Mouse (Mus musculus): ENCODE data around the gene Tlx1. TPM values are rescaled to one million over a fixed set of nuclear protein-coding genes. Genes with fewer than 3 reads are reported as not detected.
A peak's percentile ranks its signal among the peaks of the same experiment; 100 is the strongest.

The Tlx1 gene
- polyA plus RNA-seq, 1 experiment from 2014 or later = 6.5 TPM

DNA sequence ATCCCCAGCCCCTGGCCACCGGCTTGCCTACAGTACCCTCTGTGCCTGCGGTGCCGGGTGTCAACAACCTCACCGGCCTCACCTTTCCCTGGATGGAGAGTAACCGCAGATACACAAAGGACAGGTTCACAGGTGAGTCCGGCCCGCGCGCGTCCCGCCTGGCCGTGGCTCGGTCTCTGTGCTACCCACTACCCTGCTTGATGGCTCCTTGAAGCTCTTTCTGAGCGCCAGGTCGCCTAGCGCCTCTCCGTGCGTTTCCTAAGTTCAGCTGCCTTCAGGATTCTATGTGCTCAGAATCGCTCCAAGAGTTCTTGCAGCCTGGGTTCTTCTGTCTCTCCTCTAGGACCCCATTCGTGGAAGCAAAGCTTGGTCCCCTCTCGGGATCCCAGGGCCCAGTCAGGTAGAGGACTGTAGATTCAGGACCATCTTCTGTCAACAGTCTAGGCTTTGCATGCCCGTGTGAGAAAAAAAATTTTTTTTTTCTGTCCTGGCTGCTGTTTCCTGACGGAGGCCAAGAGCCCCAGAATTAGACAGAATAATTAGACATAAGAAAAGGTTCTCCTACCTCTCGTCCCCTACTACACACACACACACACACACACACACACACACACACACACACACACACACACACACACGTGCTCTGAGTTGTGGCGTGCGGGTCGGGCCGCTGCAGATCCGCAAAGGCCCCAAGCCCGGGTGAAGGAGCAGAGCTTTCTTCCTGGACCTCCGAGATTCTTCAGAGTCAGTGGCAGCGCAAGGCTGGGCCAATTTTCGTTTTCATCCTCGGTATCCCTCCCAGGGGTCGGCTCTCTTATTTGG, 1.1 kb downstream of the Tlx1 start:
- H3K9me3 ChIP-seq (replicated peaks) = no peaks in the 10 kb centered on the region

DNA sequence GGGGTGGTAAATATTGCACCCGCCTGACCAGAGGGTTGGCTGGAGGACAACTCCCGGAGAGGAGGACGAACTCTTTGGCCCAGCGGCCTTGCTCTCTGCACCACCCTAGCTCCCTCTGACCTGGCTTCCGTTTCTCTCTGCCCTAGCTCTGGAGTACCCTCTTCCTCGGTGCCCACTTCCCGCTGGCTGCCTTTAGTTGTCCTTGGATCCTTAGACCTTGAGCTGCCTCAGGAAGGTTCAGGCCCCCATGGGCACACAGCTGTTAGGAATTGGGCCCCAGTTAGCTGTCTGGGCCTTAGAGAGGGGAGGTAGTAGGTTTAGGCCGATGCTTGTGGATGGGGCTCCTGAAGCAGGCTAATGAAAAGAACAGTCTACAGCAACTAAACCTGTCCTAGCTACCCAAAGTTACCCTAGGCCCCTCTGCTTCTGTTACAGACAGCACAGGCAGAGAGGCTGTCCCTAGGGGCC, 1.7 kb downstream of the Tlx1 start:
- WGBS = 2% methylated on average over 8 of the region's 8 CpGs
- H3K36me3 ChIP-seq = no peaks in the 10 kb centered on the region
- H3K9me3 ChIP-seq (replicated peaks) = no peaks in the 10 kb centered on the region
- no peak overlapping the region for H3K9ac ChIP-seq
- peak overlapping the region; percentile 22 for H3K4me3 ChIP-seq
- H3K27ac ChIP-seq = no peak overlapping the region
- ATAC-seq (ENCODE audit: low FRiP score) = no peak
- H3K4me2 ChIP-seq (replicated peaks) = 0 out of 2 replicates have a peak overlapping the region, but pooled peaks have one; percentile 21
- peaks cover 99% of the 10 kb centered on the region for H3K27me3 ChIP-seq
- H3K4me1 ChIP-seq = peaks cover 11% of the 10 kb centered on the region

More for the DNA sequence above, 1.1 kb downstream of the Tlx1 start:
- H3K9ac ChIP-seq = peak overlapping the region; percentile 56; the same call in 1 of the 2 replicates
- peak overlapping the region; percentile 39 for H3K4me2 ChIP-seq (replicated peaks)
- H3K4me1 ChIP-seq = peaks cover 11% of the 10 kb centered on the region
- H3K4me3 ChIP-seq = peak overlapping the region; percentile 32
- ATAC-seq (ENCODE audit: low FRiP score) = no peak
- WGBS = 2% methylated on average over 36 of the region's 36 CpGs
- H3K36me3 ChIP-seq = no peaks in the 10 kb centered on the region
- peaks cover 99% of the 10 kb centered on the region for H3K27me3 ChIP-seq
- 0 out of 2 replicates have a peak overlapping the region, but pooled peaks have one; percentile 46 for H3K27ac ChIP-seq

GRCm38 (mm10) chr19:45153311-45154058, 3.0 kb downstream of the Tlx1 start:
- no peaks in the 10 kb centered on the region for H3K36me3 ChIP-seq
- peak overlapping the region; percentile 21 for H3K4me2 ChIP-seq (replicated peaks)
- WGBS = under 1% methylated on average over 43 of the region's 44 CpGs
- no peak for ATAC-seq (ENCODE audit: low FRiP score)
- H3K27ac ChIP-seq = no peak overlapping the region
- peak overlapping the region; percentile 22 for H3K4me3 ChIP-seq
- peak overlapping the region; percentile 18; the same call in 1 of the 2 replicates for H3K9ac ChIP-seq
- H3K9me3 ChIP-seq (replicated peaks) = no peaks in the 10 kb centered on the region
- peaks cover 99% of the 10 kb centered on the region for H3K27me3 ChIP-seq
- peaks cover 11% of the 10 kb centered on the region for H3K4me1 ChIP-seq

DNA sequence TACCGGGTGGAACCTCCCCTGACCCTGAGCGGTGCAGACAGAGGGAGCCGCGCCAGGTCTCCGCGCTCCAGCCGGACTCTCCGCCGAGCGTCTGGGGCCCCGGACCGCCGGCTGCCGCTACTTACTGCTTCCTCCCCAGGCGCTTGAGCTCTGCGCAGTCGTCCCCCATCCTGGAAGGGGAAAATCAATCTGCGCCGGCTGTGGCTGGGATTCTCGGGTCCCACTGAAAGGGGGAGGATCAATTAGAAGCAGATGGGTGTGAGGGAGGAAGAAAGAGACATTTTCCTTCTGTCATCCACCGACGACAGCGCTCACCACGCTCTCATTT, 3.5 kb downstream of the Tlx1 start:
- H3K4me3 ChIP-seq = peak overlapping the region; percentile 22
- WGBS = under 1% methylated on average over 24 of the region's 24 CpGs
- peaks cover 11% of the 10 kb centered on the region for H3K4me1 ChIP-seq
- no peaks in the 10 kb centered on the region for H3K9me3 ChIP-seq (replicated peaks)
- peak overlapping the region; percentile 17 for H3K4me2 ChIP-seq (replicated peaks)
- no peak for ATAC-seq (ENCODE audit: low FRiP score)
- no peak overlapping the region for H3K27ac ChIP-seq
- peaks cover 99% of the 10 kb centered on the region for H3K27me3 ChIP-seq
- no peaks in the 10 kb centered on the region for H3K36me3 ChIP-seq
- no peak overlapping the region for H3K9ac ChIP-seq

GRCm38 (mm10) chr19:45154521-45154920, 4.0 kb downstream of the Tlx1 start:
- Histone ChIP-seq H3K9ac (no peak overlapping the region), H3K4me2 (replicated peaks) (peak overlapping the region; percentile 13; the same call in 1 of the 2 replicates), H3K4me3 (0 out of 2 replicates have a peak overlapping the region, but pooled peaks have one; percentile 7), H3K36me3 (no peaks in the 10 kb centered on the region), H3K9me3 (replicated peaks) (no peaks in the 10 kb centered on the region), H3K27ac (no peak overlapping the region; the same call in 1 of the 2 replicates), H3K4me1 (peaks cover 11% of the 10 kb centered on the region), H3K27me3 (peaks cover 100% of the 10 kb centered on the region)
- ATAC-seq (ENCODE audit: low FRiP score) = no peak
- under 1% methylated on average over 18 of the region's 18 CpGs for WGBS

DNA sequence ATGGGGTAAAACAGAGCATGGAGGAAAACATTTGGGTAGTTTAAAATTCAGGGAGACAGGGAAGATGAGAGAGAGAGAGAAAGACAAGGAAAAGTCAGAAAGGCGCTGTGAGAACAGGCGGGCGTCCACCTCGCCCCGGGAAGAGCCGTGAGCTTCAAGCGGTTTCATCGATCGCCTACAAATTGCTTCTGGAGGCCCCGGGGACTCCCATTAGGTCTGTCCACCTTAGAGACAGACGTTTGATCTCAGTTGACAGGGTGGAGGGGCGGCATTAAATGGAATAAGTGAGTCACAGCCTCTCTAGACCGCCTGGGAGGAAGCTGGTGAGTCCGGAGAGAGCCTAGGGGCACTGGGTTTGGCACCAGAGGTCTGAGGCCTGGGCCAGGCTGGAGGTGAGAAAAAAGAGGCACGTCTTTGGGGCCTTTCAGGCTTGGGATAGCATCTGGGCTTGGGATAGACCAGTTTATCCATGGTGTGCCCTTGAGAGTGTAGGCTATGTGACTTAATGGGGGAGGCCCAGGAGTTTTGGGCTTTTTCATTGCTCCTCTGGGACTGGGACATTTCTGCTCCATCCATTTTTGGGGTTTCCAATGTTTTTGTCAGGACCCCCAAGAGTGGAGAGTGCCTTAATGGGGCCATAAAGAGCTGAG, 4.8 kb downstream of the Tlx1 start:
- peaks cover 9% of the 10 kb centered on the region for H3K4me1 ChIP-seq
- 2% methylated on average over 15 of the region's 15 CpGs for WGBS
- no peak overlapping the region for H3K27ac ChIP-seq
- H3K27me3 ChIP-seq = peaks cover 100% of the 10 kb centered on the region
- no peak overlapping the region; the same call in 1 of the 2 replicates for H3K4me2 ChIP-seq (replicated peaks)
- H3K9me3 ChIP-seq (replicated peaks) = no peaks in the 10 kb centered on the region
- no peak for ATAC-seq (ENCODE audit: low FRiP score)
- no peak overlapping the region for H3K9ac ChIP-seq
- H3K4me3 ChIP-seq = no peak overlapping the region
- H3K36me3 ChIP-seq = no peaks in the 10 kb centered on the region

GRCm38 (mm10) chr19:45155791-45156186, 5.3 kb downstream of the Tlx1 start:
- no peaks in the 10 kb centered on the region for H3K36me3 ChIP-seq
- peaks cover 4% of the 10 kb centered on the region for H3K4me1 ChIP-seq
- WGBS = 1% methylated on average over 26 of the region's 26 CpGs
- no peak overlapping the region for H3K9ac ChIP-seq
- H3K27ac ChIP-seq = no peak overlapping the region
- H3K4me2 ChIP-seq (replicated peaks) = no peak overlapping the region; the same call in 1 of the 2 replicates
- no peak for ATAC-seq (ENCODE audit: low FRiP score)
- H3K4me3 ChIP-seq = 0 out of 2 replicates have a peak overlapping the region, but pooled peaks have one; percentile 2
- peaks cover 100% of the 10 kb centered on the region for H3K27me3 ChIP-seq
- H3K9me3 ChIP-seq (replicated peaks) = no peaks in the 10 kb centered on the region

GRCm38 (mm10) chr19:45156381-45156780, 5.9 kb downstream of the Tlx1 start:
- Histone ChIP-seq H3K27me3 (peaks cover 100% of the 10 kb centered on the region), H3K27ac (no peak overlapping the region), H3K4me1 (no peaks in the 10 kb centered on the region; the same call in 1 of the 2 replicates), H3K4me2 (replicated peaks) (no peak overlapping the region), H3K36me3 (no peaks in the 10 kb centered on the region), H3K4me3 (no peak overlapping the region), H3K9me3 (replicated peaks) (no peaks in the 10 kb centered on the region), H3K9ac (no peak overlapping the region)
- no peak for ATAC-seq (ENCODE audit: low FRiP score)
- WGBS = 6% methylated on average over 5 of the region's 5 CpGs

DNA sequence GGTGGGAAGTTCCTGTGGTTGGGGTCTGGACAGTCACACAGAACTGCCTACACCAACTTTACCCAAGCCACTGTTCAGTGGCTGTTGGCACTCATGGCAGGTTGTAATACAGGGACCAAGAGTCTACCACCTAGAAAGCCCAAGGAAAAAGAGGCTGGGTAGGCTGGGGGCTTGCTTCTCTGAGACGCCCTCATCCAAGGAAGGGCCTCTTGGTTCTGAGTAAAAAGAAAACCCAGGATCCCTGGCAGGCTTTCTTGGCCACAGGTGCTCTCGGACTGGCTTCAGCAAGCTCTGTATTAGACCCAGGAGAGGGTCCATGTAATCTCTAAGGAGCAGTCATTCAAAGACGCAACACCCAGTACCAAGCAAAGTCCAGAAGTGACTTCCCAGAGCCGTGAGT, 7.7 kb downstream of the Tlx1 start:
- Histone ChIP-seq H3K4me1 (no peaks in the 10 kb centered on the region), H3K27ac (no peak overlapping the region), H3K9ac (no peak overlapping the region), H3K27me3 (peaks cover 100% of the 10 kb centered on the region), H3K36me3 (no peaks in the 10 kb centered on the region), H3K9me3 (replicated peaks) (no peaks in the 10 kb centered on the region), H3K4me2 (replicated peaks) (no peak overlapping the region), H3K4me3 (no peak overlapping the region)
- WGBS = 4% methylated on average over 4 of the region's 4 CpGs
- ATAC-seq (ENCODE audit: low FRiP score) = no peak

GRCm38 (mm10) chr19:45158896-45159295, 8.4 kb downstream of the Tlx1 start:
- peaks cover 100% of the 10 kb centered on the region for H3K27me3 ChIP-seq
- no peak overlapping the region for H3K4me3 ChIP-seq
- WGBS = 2% methylated on average over 20 of the region's 20 CpGs
- no peaks in the 10 kb centered on the region for H3K9me3 ChIP-seq (replicated peaks)
- H3K4me2 ChIP-seq (replicated peaks) = no peak overlapping the region
- H3K27ac ChIP-seq = no peak overlapping the region
- no peaks in the 10 kb centered on the region for H3K36me3 ChIP-seq
- no peak for ATAC-seq (ENCODE audit: low FRiP score)
- H3K4me1 ChIP-seq = no peaks in the 10 kb centered on the region
- no peak overlapping the region for H3K9ac ChIP-seq

DNA sequence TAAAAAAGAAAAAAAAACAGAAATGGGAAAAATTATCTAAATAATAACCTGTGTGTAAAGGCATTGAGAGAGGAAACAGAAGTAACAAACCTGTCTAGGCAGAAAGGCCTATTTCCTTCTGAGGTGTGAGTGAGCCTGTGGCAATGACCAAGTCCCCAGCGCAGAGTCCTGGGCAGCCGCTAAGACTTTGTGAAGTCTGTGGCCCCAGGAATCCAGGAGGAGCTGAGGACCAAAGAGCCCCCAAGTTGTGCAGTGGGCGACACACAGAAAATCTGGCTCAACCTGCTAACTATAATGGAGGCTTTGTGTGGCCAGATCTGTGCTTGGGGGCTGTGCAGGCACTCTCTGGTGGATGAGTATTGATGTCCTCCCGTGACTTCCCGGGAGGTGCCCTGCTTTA, 9.0 kb downstream of the Tlx1 start:
- no peak overlapping the region for H3K9ac ChIP-seq
- no peaks in the 10 kb centered on the region for H3K36me3 ChIP-seq
- H3K4me2 ChIP-seq (replicated peaks) = no peak overlapping the region
- 2% methylated on average over 5 of the region's 5 CpGs for WGBS
- ATAC-seq (ENCODE audit: low FRiP score) = no peak
- H3K4me1 ChIP-seq = no peaks in the 10 kb centered on the region
- H3K27me3 ChIP-seq = peaks cover 100% of the 10 kb centered on the region
- no peaks in the 10 kb centered on the region for H3K9me3 ChIP-seq (replicated peaks)
- no peak overlapping the region for H3K4me3 ChIP-seq
- no peak overlapping the region for H3K27ac ChIP-seq

DNA sequence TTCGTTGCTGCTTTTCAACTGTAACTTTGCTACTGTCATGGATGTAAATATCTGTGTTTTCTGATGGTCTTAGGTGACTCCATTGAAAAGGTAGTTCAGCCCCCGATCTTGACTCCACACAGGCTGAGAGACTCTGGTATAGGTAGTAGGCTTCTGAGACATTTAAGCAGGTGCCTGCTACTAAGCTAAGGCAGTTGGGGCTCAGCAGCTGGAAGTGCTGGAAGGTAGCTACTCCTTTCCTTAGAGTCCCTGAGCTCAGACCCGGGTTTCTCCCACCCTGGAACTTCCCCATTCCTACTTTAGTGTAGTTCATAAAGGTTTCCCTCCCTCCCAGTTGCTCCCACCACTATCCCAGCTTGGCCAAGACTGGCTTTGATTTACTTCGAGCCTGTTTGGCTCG, 9.5 kb downstream of the Tlx1 start:
- H3K36me3 ChIP-seq = no peaks in the 10 kb centered on the region
- ATAC-seq (ENCODE audit: low FRiP score) = no peak
- H3K4me1 ChIP-seq = no peaks in the 10 kb centered on the region
- H3K9me3 ChIP-seq (replicated peaks) = no peaks in the 10 kb centered on the region
- H3K4me3 ChIP-seq = no peak overlapping the region
- no peak overlapping the region for H3K27ac ChIP-seq
- H3K4me2 ChIP-seq (replicated peaks) = no peak overlapping the region
- H3K9ac ChIP-seq = no peak overlapping the region
- peaks cover 100% of the 10 kb centered on the region for H3K27me3 ChIP-seq
- WGBS = 1% methylated on average over 5 of the region's 5 CpGs
